Mouse (Mus musculus) embryonic facial prominence, embryonic 10.5 days (tissue): ENCODE data around the gene Ighmbp2. TPM values are rescaled to one million over a fixed set of nuclear protein-coding genes. Genes with fewer than 3 reads are reported as not detected.

Source experiments
- DNase-seq: peaks from one replicate; pipeline ENCODE4 v3.0.0-alpha.2; 2017; ENCODE audit warnings: low spot score
- H3K27ac ChIP-seq: fragments of 300-500 bp; sonication (generic); replicated peaks from 2 replicates; pipeline ENCODE4 v1.5.1; 2016; ENCODE audit warnings: mild to moderate bottlenecking
- H3K27me3 ChIP-seq: fragments of 300-500 bp; sonication (generic); replicated peaks from 2 replicates; pipeline ENCODE4 v1.6.1; 2016; ENCODE audit warnings: low read depth, mild to moderate bottlenecking; ENCODE audit not compliant: poor library complexity, severe bottlenecking
- H3K36me3 ChIP-seq: fragments of 300-500 bp; sonication (generic); replicated peaks from 2 replicates; pipeline ENCODE4 v1.6.1; 2016; ENCODE audit warnings: mild to moderate bottlenecking, moderate library complexity
- H3K4me1 ChIP-seq: fragments of 300-500 bp; sonication (generic); 2 replicates; pipeline ENCODE4 v1.6.1; 2016
- H3K4me3 ChIP-seq: fragments of 300-500 bp; sonication (generic); 2 replicates; pipeline ENCODE4 v1.5.1; 2016; ENCODE audit warnings: mild to moderate bottlenecking, moderate library complexity
- H3K9me3 ChIP-seq: fragments of 300-500 bp; sonication (generic); 2 replicates; pipeline ENCODE4 v1.6.1; 2016; ENCODE audit warnings: mild to moderate bottlenecking
- WGBS: fragments of 180-500 bp; shearing (Covaris S2); methylation state at CpG from one replicate; pipeline ENCODE4 v1.1.7; 2016; 5-methylcytosine and 5-hydroxymethylcytosine counted together
- polyA plus RNA-seq: library from polyadenylated mRNA; unstranded; fragments of >200 nt; fragmentation: Nextera tagmentation; extraction: Ambion mirVana; gene quantifications from 2 replicates; pipeline ENCODE4 v1.2.1, GENCODE M21; 2016

Gene Ighmbp2
- polyA plus RNA-seq, 1 experiment from 2014 or later: 12.3 TPM

GRCm38 (mm10) chr19:3271366-3271765 is 11.5 kb downstream of the Ighmbp2 start:
- WGBS: 91% methylated on average over 6 of the region's 6 CpGs
- Histone ChIP-seq H3K4me1 (no peaks in the 10 kb centered on the region), H3K36me3 (peaks cover 99% of the 10 kb centered on the region), H3K9me3 (no peaks in the 10 kb centered on the region), H3K4me3 (no peak overlapping the region), H3K27ac (no peak overlapping the region), H3K27me3 (no peaks in the 10 kb centered on the region)
- DNase-seq: no peak

DNA sequence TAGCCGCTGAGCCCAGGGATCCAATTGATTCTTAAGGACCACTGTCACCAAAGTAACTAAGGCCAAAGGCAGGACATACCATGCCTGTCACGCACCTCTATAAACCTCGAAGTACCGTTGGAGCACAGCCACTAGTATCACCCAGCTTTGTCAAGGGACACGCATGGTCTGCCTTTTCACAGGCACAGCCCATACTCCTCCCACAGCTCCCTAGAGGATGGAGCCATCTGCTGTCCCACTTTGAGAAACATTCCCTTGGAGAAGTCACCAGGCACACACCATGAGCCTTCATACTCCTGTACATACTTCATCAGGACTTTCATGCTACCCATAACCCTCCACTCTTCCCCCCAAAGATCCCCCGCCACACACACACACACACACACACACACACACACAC is 13.0 kb downstream of the Ighmbp2 start:
- no peak for DNase-seq
- no peaks in the 10 kb centered on the region for H3K27me3 ChIP-seq
- no peak overlapping the region for H3K4me3 ChIP-seq
- H3K4me1 ChIP-seq: no peaks in the 10 kb centered on the region
- peaks cover 100% of the 10 kb centered on the region for H3K36me3 ChIP-seq
- WGBS: 93% methylated on average over 6 of the region's 6 CpGs
- H3K9me3 ChIP-seq: no peaks in the 10 kb centered on the region
- no peak overlapping the region for H3K27ac ChIP-seq

DNA sequence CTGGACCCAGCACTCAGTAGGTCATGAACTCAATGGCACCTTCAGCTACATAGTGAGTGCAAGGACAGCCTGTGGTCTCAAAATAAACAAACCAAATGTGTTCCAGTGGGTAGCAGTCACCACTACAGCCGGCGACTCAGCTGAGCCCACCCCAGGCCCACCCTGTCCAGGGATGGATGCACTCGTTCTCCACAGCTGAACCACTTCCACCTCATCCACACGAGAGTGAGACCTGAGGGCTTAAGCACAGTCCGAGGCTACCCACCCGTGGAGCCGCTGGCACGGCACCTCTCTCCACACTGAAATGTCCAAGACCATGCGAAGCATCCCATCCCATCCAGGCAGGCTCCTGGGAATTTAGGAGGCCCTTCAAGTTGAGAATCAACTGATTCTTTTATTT is 13.5 kb downstream of the Ighmbp2 start:
- peak; percentile 2 for DNase-seq
- Histone ChIP-seq H3K4me1 (no peaks in the 10 kb centered on the region), H3K27ac (no peak overlapping the region), H3K4me3 (no peak overlapping the region), H3K27me3 (no peaks in the 10 kb centered on the region), H3K36me3 (peaks cover 100% of the 10 kb centered on the region), H3K9me3 (no peaks in the 10 kb centered on the region)
- 96% methylated on average over 9 of the region's 9 CpGs for WGBS

- H3K4me3 ChIP-seq: no peak overlapping the region
- H3K9me3 ChIP-seq: no peaks in the 10 kb centered on the region
- peaks cover 100% of the 10 kb centered on the region for H3K36me3 ChIP-seq
- H3K27me3 ChIP-seq: no peaks in the 10 kb centered on the region
- WGBS: 93% methylated on average over 17 of the region's 17 CpGs
- H3K4me1 ChIP-seq: no peaks in the 10 kb centered on the region
- H3K27ac ChIP-seq: no peak overlapping the region
- DNase-seq: peak; percentile 5
These were observed 14.4 kb downstream of the Ighmbp2 start for GRCm38 (mm10) chr19:3268218-3268980.

DNA sequence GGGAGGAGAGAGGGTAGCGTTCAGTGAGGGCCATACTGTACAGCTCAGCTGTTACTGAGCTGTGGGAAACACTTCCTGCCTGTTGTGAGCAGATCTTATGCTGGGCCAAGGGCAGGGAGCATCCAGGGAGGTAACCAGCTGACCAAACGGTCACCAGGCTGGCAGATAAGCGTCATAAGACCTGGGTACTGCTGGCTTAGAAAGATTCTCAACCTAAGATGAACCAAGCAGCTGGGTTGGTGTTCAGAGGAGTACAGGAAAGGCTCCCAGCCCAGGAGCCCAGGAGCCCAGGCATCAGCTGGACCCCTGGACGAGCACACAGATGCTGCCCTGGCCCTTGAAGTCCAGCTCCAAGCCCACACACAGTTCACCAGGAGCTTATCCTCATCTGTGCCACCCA is 15.5 kb downstream of the Ighmbp2 start:
- peak; percentile 5 for DNase-seq
- no peaks in the 10 kb centered on the region for H3K27me3 ChIP-seq
- 88% methylated on average over 4 of the region's 4 CpGs for WGBS
- H3K9me3 ChIP-seq: no peaks in the 10 kb centered on the region
- H3K4me3 ChIP-seq: no peak overlapping the region
- H3K36me3 ChIP-seq: peaks cover 97% of the 10 kb centered on the region
- H3K4me1 ChIP-seq: no peaks in the 10 kb centered on the region
- no peak overlapping the region for H3K27ac ChIP-seq

DNA sequence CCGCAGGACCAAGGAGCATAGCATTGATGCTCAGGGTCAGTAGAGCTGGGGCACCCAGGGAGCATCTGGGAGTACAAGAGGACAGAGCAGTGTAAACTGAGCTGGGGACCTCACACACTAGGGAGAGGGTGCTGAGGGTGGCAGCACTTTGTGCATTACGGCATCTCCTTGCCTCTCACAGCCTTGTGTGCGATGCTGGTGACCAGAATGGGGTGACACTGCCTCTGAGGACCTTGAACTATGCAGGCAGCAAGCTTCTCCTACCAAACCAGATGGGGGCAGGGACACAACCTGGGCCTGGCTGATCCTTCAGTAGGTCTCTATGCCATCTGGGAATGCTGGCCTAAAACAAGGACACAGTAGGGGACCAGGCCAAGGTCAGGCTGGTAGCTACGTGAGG is 16.1 kb downstream of the Ighmbp2 start:
- no peak for DNase-seq
- Histone ChIP-seq H3K4me3 (no peak overlapping the region), H3K27me3 (no peaks in the 10 kb centered on the region), H3K9me3 (no peaks in the 10 kb centered on the region), H3K27ac (no peak overlapping the region), H3K36me3 (peaks cover 97% of the 10 kb centered on the region), H3K4me1 (no peaks in the 10 kb centered on the region)
- 93% methylated on average over 4 of the region's 4 CpGs for WGBS

- Histone ChIP-seq H3K4me3 (no peak overlapping the region), H3K27me3 (no peaks in the 10 kb centered on the region), H3K27ac (no peak overlapping the region), H3K36me3 (peaks cover 97% of the 10 kb centered on the region), H3K9me3 (no peaks in the 10 kb centered on the region), H3K4me1 (no peaks in the 10 kb centered on the region)
- whole genome bisulfite sequencing: 78% methylated on average over 5 of the region's 5 CpGs
- peak; percentile 6 for DNase-seq
These were observed 16.7 kb downstream of the Ighmbp2 start for GRCm38 (mm10) chr19:3266136-3266535.

- 93% methylated on average over 9 of the region's 9 CpGs for WGBS
- Histone ChIP-seq H3K4me3 (no peak overlapping the region), H3K4me1 (no peaks in the 10 kb centered on the region), H3K27ac (no peak overlapping the region), H3K36me3 (peaks cover 97% of the 10 kb centered on the region), H3K9me3 (no peaks in the 10 kb centered on the region), H3K27me3 (no peaks in the 10 kb centered on the region)
- no peak for DNase-seq
These were observed 17.6 kb downstream of the Ighmbp2 start for GRCm38 (mm10) chr19:3265180-3265579.

- no peak overlapping the region for H3K4me3 ChIP-seq
- H3K36me3 ChIP-seq: peaks cover 97% of the 10 kb centered on the region
- no peaks in the 10 kb centered on the region for H3K9me3 ChIP-seq
- DNase-seq: peak; percentile 7
- 92% methylated on average over 6 of the region's 6 CpGs for WGBS
- no peaks in the 10 kb centered on the region for H3K27me3 ChIP-seq
- no peaks in the 10 kb centered on the region for H3K4me1 ChIP-seq
- H3K27ac ChIP-seq: no peak overlapping the region
These were observed 18.5 kb downstream of the Ighmbp2 start for GRCm38 (mm10) chr19:3264348-3264747.

DNA sequence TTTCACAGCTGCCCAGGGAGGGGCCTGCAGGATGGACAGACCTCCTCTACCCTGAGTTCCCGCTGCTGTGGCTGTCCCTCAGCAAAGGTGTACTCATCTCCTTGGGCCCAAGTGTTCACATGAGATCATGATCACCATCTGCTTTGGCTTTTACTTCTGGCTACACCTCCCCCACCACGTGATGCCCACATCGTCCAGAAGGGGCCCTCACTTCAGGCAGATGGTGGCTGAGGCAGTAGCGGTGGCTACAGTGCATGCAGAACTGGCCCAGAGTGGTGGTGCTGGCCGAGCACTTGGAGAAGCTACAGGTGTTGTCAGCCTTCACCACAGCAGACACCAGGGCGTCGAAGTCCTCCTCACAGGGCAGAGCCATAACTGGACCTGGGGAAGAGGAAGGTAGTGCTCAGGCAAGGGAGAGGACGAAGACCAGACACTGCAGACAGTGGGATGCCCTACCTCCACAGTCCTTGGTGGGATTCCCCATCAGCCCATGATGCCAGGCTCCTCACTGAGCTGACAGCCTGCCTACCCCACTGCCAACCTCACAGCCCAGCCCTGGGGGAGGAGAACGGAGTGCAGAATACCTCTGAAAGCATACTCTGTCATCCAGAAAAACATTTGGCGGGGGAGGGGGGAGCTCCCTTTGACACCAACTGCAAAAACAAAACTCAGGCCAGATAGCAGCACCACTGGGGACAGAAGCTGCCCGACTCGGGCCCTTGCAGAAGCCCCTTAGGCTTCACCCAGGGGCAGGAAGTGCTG is 20.9 kb downstream of the Ighmbp2 start:
- DNase-seq: peak; percentile 6
- Histone ChIP-seq H3K36me3 (peaks cover 74% of the 10 kb centered on the region), H3K4me1 (no peaks in the 10 kb centered on the region), H3K27ac (no peak overlapping the region), H3K27me3 (no peaks in the 10 kb centered on the region), H3K4me3 (no peak overlapping the region), H3K9me3 (no peaks in the 10 kb centered on the region)
- 82% methylated on average over 12 of the region's 12 CpGs for WGBS

DNA sequence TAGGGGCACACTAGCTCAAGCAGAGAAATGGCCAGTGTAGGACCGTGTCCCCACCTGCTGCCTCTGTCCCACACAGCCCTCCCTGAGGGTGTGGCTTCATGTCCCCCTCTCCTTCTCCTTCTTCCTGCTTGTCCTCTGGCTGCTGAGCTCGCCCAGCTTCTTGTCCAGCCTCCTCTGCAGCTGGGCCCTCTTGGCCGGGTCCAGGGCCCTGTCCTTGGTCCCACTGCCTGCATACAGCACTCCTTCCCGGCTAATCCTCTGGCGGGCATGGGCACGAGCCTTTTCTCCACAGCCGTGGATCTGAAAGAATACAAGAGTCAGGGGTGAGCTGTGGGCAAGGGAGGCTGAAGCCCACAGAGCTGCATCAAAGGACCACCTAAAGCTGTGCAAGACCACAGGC is 21.5 kb downstream of the Ighmbp2 start:
- Histone ChIP-seq H3K36me3 (peaks cover 68% of the 10 kb centered on the region), H3K4me1 (no peaks in the 10 kb centered on the region), H3K9me3 (no peaks in the 10 kb centered on the region), H3K27me3 (no peaks in the 10 kb centered on the region), H3K27ac (no peak overlapping the region), H3K4me3 (no peak overlapping the region)
- peak; percentile 6 for DNase-seq
- WGBS: 92% methylated on average over 7 of the region's 7 CpGs

GRCm38 (mm10) chr19:3260591-3260990 is 22.2 kb downstream of the Ighmbp2 start:
- no peaks in the 10 kb centered on the region for H3K27me3 ChIP-seq
- peaks cover 60% of the 10 kb centered on the region for H3K36me3 ChIP-seq
- H3K4me3 ChIP-seq: no peak overlapping the region
- no peaks in the 10 kb centered on the region for H3K4me1 ChIP-seq
- 93% methylated on average over 3 of the region's 3 CpGs for WGBS
- H3K9me3 ChIP-seq: no peaks in the 10 kb centered on the region
- H3K27ac ChIP-seq: no peak overlapping the region
- no peak for DNase-seq

GRCm38 (mm10) chr19:3260016-3260415 is 22.8 kb downstream of the Ighmbp2 start:
- no peak overlapping the region for H3K4me3 ChIP-seq
- 93% methylated on average over 8 of the region's 8 CpGs for WGBS
- H3K9me3 ChIP-seq: no peaks in the 10 kb centered on the region
- peaks cover 55% of the 10 kb centered on the region for H3K36me3 ChIP-seq
- no peak overlapping the region for H3K27ac ChIP-seq
- no peaks in the 10 kb centered on the region for H3K27me3 ChIP-seq
- H3K4me1 ChIP-seq: no peaks in the 10 kb centered on the region
- no peak for DNase-seq
